Mouse (Mus musculus) liver, embryonic 14.5 days (tissue): ENCODE measurements around the gene AI413582.

Experiments used
- CTCF ChIP-seq: IDR thresholded peaks from 2 replicates; pipeline ENCODE4 v1.5.1; 2016; ENCODE audit warnings: antibody characterized with exemption, low read depth, control low read depth
- EP300 ChIP-seq: IDR thresholded peaks from 2 replicates; pipeline ENCODE4 v1.6.1; 2016; ENCODE audit warnings: antibody characterized with exemption, low read depth

DNA sequence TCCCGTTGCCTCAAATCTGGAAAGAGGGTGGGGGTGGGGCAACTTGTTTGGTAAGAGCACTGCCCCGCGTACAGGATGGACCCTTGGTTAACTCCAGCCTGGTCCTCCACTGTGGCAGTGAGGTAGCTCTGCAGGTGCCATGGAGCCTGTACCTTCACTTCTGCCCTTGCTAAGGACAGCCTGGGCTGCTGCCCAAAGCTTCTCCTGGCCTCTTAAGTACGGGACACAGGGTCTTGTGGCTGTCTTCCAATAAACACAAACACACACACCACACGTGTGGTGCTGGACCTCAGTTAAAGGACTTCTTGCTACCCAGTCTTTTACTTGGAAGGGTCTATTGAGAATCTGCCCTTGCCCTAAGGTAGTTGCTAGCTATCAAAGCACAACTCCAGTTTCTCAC, 6.7 kb downstream of the AI413582 start:
- TF ChIP-seq CTCF (no peak), EP300 (no peak)
